Mouse (Mus musculus) left cerebral cortex, postnatal 14 days (tissue): Measurements from ENCODE around the gene Srbd1. TPM values are rescaled to one million over a fixed set of nuclear protein-coding genes. Genes with fewer than 3 reads are reported as not detected.

Experiments
- DNase-seq, 2 experiments: peaks; one replicate each; pipeline ENCODE4 v3.0.0; 2021 to 2022; ENCODE audit warnings: low spot score in 2 of 2, mixed read lengths in 1 of 2
- intact Hi-C: fragments of 180-260 bp; cut with DNase I; formaldehyde crosslinking; loops from one replicate; pipeline ENCODE4 v1.15.1; 2025
- total RNA-seq, 2 experiments: library from RNA; stranded (reverse); gene quantifications; 2 replicates each; pipeline ENCODE4 v1.2.3; 2021

The Srbd1 gene
- total RNA-seq, 2 experiments from 2014 or later: 13.5 to 13.6 TPM

- intact Hi-C loops: no loop called here
- no peak for DNase-seq
Measured at GRCm38 (mm10) chr17:85943551-85943981, 201.4 kb downstream of the Srbd1 start.

- intact Hi-C loops: no loop called here
- no peak for DNase-seq
Measured at GRCm38 (mm10) chr17:85943071-85943470, 201.9 kb downstream of the Srbd1 start.

- DNase-seq: no peak
- intact Hi-C loops: no loop called here
Measured at GRCm38 (mm10) chr17:85942123-85942522, 202.9 kb downstream of the Srbd1 start.

- no peak for DNase-seq
- intact Hi-C loops: no loop called here
Measured at GRCm38 (mm10) chr17:85941141-85941738, 203.7 kb downstream of the Srbd1 start.

- no peak for DNase-seq
- intact Hi-C loops: no loop called here
Measured at GRCm38 (mm10) chr17:85937131-85937530, 207.8 kb downstream of the Srbd1 start.

- no peak for DNase-seq
- intact Hi-C loops: no loop called here
Measured at GRCm38 (mm10) chr17:85935268-85935667, 209.7 kb downstream of the Srbd1 start.

Other genes with a start within 250 kb of the Srbd1 start
- 100 to 1,000 TPM; 248 to 271 TPM for gene Prkce, start 22.6 kb upstream of the Srbd1 start, total RNA-seq